Mouse (Mus musculus) cerebellum, postnatal 36 days (tissue): ENCODE measurements at regions not wholly inside any gene's neighbourhood (a gene's known extent, or its start where the extent isn't known, plus 50 kb on each side); places are given as distances from the start of the nearest gene placed in this dataset.
A peak's percentile ranks its signal among the peaks of the same experiment; 100 is the strongest.
"Not testable (repeated sequence)": the region's sequence is repeated elsewhere in the genome, so short reads cannot be mapped to it uniquely, and the experiment has no call there.

Source experiments
- DNase-seq, 2 experiments: peaks; one replicate each; pipeline ENCODE4 v3.0.0; 2021 to 2022; ENCODE audit warnings: mixed read lengths in 2 of 2

GRCm38 (mm10) chr9:48055246-48055645, 106.6 kb upstream of the Nxpe4 start:
- DNase-seq, result no peak

GRCm38 (mm10) chr9:48058599-48058998, 103.2 kb upstream of the Nxpe4 start:
- no peak for DNase-seq

DNA sequence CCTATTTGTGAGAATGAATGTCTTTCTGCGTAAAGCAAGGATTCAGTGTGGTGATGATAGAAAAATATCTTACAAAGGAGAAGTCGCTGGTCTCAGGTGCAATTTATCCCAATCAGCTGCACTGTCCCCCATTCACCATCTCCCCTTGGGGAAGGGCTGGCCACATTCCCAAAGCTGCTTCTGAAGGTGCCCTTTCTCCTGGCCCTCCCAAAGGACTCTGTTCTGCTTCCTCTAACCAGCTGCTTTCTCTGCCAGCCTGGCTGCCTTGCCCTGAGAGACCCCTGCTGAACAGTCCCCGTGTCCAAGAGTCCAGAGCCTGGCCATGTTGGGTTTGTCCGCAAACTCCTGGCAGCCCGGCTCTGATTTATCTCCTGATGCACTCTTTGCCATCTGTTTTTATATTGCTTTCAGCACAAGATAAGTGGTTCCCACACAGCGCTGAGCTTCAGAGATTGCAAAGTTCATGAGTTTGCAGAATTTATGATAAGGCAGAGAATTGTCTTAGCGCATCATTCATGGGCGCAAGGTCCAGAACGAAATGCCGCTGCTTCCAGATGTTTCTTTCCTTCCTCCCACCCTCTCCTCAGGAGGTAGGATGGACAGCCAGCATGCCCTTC, 102.2 kb upstream of the Nxpe4 start:
- DNase-seq, result no peak

- no peak for DNase-seq
Observed at GRCm38 (mm10) chr9:48060996-48061395, 100.8 kb upstream of the Nxpe4 start.

- no peak for DNase-seq
Observed at GRCm38 (mm10) chr9:48066730-48067345, 95.0 kb upstream of the Nxpe4 start.

DNA sequence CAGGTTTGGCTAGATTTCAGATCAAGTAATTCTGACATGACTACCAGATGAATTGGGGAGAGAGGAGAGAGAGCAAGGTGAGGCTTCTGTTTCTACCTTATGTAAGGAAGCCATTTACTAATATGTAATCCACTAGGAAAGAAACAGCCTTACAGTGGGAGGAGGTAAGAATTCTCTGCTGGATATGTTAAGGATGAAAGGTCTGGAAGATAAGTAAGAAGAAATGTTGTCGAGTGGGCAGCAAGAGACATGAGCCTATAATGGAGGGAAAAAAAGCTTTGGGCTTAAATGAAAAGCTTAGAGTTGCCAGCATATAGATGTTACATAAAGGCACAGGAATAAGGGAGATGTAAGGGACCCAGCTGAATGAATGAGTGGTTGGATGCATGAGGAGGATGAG, 89.2 kb upstream of the Nxpe4 start:
- DNase-seq, result no peak

DNA sequence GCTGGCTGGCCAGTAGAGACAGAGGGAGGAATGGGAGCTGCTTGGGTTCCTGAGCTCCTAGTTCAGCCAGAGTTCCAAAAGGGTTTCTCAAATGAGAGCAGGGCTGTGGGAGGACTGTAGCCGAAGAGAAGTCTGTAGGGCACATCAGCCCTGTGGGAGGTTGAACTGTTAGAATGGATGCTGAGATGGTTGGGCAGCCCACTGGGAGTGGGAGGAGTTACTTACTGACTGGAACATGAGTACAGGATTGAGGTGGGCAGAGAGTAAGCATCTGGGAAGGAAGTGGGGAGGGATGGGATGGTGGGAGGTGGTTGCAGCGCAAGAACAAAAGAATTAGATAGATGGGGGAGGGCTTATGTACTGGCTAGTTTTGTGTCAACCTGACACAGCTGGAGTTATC, 88.7 kb upstream of the Nxpe4 start:
- no peak for DNase-seq

DNA sequence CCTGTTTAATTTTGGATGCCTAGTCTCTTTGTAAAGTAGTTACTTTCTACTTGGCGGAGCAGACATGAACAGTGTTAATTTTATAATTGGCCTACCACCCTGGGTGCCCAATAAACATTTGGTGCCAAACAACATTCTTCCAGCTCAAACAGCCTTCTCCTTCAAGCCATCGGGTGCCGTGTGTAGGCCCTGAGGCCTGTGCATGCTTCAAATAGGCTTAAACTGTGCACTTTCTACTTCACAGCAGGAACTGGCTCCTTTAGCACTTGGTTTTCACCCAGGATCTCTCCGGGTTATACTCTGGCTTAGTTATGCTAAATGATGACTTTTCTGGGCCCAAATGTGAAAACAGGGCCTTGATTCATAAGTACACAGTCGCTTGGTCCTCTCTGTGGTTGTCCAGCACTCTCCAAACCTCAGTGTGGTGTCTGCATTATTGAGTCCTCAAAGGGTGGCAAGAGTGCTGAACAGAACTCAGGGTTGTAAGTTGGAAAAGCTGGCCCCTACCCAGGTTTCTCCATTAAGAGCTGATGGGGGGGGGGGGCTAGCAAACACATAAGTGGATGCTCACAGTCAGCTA, 86.1 kb upstream of the Nxpe4 start:
- DNase-seq, result no peak

- DNase-seq, result no peak
Observed at GRCm38 (mm10) chr9:48082461-48082860, 79.4 kb upstream of the Nxpe4 start.

DNA sequence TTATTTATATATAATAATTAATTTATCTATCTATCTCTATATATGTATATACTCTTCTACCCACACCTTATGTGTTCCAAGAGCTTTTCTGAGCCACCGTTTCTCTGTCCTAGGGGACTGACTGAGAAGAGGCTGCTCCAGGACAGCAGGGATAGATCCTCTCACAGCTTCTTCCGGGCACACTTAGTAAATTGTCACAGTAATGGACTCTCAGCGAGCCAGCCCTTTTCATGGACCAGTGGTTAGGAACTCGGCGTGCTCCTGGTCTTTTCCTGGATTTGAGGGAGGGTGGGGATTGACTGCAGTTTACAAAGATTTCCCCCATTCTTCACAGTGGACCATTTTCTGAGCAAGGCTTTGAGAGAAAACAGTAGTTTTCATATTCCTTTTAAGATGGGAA, 77.6 kb upstream of the Nxpe4 start:
- not testable (repeated sequence) for DNase-seq

GRCm38 (mm10) chr9:48089661-48090060, 72.2 kb upstream of the Nxpe4 start:
- DNase-seq, result no peak

DNA sequence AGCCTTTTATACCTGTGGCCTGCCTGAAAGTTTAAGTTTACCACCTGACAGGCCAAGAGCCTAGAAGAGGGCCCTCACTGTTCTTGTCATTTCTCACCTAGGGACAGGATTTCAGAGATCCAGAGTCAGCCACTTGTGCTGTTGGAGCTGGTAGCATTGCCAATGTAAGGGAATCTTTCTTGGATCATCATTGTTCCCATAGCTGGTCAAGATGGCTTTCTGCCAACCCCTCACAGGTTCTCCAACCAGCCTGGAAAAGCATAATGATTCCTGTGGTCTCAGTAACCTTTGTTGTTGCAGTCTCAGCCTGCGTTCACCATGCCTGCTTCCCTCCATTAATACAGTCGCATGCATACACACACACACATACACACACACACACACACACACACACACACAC, 67.1 kb upstream of the Nxpe4 start:
- peak; percentile 22 to 24 for DNase-seq

DNA sequence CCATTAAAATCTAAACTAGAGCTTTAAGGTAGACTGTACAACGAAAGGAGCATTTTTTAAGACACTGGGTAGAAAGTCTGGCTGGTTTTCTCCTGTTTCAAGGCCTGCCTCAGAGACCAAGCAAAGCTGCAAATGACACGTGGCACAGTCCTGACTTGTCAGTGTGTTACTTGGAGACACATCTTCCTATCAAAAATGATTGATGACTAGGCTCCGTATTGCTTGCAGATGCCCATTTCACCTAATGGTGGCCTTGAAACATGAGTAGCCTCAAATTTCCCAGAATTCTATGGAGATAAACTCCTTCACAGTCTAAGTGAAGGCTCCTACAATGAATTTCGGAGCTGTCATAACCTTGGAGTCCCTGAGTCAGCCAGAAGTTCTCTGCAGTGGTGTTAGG, 62.0 kb upstream of the Nxpe4 start:
- no peak for DNase-seq

DNA sequence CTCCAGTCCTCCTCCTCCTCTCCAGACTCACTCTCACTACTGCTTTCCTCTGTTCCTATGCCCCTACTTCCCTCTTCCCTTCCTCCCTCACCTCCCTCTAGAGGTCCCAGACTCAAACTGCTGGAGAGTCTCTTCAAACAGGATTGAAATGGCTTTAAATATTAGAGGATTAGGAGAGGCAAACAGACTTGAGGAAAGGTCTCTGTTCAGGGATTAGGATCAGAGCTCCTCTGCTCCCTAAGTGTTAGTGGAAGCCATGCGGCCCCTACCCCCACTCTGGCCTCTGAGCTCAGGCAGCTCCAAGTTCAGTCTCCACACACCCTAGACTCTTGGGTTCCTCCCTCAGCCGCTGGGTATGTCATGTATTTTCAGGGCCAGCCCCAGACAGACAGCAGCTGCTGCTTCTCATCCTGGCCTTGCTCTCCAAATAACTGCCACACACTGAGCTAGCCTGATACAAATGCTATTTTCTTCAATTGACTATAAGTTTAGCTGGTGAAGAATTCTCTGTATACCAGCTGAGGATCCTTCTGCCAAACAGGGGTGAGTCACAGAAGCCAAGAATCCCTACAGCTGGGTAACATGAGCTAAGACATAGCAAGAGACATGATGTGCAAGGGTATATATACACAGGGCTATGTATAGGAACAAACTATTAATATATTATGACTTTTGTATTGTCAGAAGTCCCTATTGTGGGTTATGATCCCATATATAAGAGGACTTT, 55.2 kb upstream of the Nxpe4 start:
- no peak for DNase-seq

DNA sequence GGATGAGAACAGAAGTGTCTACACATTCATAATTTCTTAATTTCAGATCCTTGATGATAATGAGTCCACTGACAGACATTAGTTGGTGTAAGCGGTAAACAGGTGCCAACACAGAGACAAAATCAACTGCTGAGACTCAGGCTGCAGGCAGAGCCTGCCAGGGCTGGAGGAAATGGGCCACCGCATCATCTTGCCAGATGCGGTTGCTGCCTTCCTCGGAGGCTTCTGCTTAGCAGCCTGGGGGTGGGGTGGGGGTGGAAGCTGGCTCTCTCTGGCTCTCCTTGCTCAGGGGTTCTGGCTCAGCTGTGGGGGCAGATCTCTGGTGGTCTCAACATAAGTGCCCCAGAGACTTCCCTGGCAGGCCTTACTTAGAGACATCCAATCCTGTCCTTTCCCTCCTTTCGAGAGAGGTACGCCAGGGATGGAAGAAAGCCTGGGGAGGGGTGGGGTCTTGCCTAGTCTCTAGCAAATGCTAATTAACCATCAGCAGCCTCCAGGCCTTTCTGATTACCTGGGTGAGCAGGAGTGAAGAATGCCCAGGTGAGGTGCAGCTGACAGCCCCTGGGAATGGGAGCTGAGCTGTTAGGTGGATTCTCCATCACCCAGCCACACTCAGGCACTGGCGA, 52.7 kb upstream of the Nxpe4 start:
- DNase-seq, result no peak

- peak; percentile 57 to 58 for DNase-seq
Observed at GRCm38 (mm10) chr9:48111316-48111890, 50.4 kb upstream of the Nxpe4 start.
